Mouse (Mus musculus) megakaryocyte, embryonic 14.5 days (primary cell): ENCODE data around the gene Ppp1ca.

Experiments
- FLI1 ChIP-seq: IDR thresholded peaks from 2 replicates; pipeline ENCODE4 v1.6.1; 2012; ENCODE audit warnings: low read length, inconsistent platforms, mixed read lengths
- GATA1 ChIP-seq: IDR thresholded peaks from 3 replicates; pipeline ENCODE4 v1.6.1; 2012; ENCODE audit warnings: mixed read lengths, low read length, inconsistent platforms, borderline replicate concordance

GRCm38 (mm10) chr19:4154437-4155222 lies 37.2 kb upstream of the Ppp1ca start:
- TF ChIP-seq GATA1 (no peak), FLI1 (no peak)
